Mouse (Mus musculus): ENCODE data around the gene Psmb8.
"Not testable (repeated sequence)": the region's sequence is repeated elsewhere in the genome, so short reads cannot be mapped to it uniquely, and the experiment has no call there.

Psmb8 gene

DNA sequence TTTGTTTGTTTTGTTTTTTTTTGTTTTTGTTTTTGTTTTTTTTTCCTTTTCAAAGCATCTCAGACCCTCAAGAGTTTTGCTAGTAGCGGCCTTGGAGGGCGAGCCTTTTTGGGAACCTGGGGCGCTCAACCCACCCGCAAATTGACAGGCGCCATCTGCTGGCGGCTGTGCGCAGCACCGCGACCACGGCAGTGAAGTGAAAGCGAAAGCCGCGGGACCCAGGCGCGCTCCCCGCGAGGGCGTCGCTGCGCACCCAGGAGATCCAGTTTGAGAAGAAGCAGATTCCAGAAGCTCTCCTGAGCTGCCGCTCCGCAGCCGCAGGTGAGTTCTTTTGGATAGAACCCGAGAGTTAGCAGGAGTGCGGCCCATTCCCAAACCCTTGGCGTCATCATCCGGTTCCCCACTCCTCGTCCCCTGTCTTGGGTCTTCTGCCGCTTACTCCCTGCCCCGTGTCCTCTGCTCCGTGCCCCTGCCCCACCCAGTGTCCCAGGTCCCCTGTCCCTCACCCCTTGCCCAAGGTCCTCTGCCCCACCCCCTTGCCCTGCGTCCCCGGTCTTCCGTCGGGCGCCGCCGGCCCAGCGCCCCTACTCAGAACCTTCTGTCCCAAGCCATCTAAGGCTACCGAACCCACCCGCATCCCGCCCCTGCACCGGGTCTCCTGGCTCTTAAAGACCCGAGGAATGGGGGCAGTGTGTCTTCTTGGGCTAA is 6.9 kb downstream of the Psmb8 start:
- POLR2A ChIA-PET, result interaction anchor here in 3 of 4 experiments (0.6 to 1.6 kb wide), 5 partner anchors 18 to 184 kb away, joined by 3 to 4 read pairs (median 4); partner anchors contain the start of gene H2-DMa (in 1 of the 3)
- CTCF ChIA-PET, result interaction anchor here (0.5 to 1.5 kb wide), 12 partner anchors 10 to 1756 kb away, joined by 3 to 6 read pairs (median 3); no protein-coding TSS in a partner anchor

DNA sequence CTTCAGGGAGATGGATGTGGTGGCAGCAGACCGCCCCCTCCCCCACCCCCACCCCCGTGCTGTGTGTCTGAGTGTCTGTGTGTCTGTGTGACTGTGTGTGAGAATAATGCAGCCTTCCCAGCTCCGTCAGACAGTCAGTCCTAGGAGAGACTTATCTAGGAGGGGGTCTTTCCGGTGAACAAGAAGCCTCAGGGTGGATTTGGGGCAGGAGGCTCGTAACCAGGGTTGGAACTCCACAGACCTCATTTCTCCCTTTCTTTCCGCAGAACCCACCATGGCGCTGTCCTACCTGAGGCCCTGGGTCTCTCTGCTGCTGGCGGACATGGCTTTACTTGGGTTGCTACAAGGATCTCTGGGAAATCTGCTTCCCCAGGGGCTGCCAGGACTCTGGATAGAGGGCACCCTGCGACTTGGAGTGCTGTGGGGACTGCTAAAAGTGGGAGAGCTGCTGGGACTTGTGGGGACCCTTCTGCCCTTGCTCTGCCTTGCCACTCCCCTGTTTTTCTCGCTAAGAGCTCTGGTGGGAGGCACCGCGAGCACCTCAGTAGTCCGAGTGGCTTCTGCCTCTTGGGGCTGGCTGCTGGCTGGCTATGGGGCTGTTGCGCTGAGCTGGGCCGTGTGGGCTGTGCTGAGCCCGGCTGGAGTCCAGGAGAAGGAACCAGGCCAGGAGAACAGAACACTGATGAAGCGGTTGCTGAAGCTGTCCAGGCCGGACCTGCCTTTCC is 7.7 kb downstream of the Psmb8 start:
- CTCF ChIA-PET, result interaction anchor here (0.5 to 1.7 kb wide), 14 partner anchors 8 to 206 kb away, joined by 3 to 6 read pairs (median 3); no protein-coding TSS in a partner anchor

DNA sequence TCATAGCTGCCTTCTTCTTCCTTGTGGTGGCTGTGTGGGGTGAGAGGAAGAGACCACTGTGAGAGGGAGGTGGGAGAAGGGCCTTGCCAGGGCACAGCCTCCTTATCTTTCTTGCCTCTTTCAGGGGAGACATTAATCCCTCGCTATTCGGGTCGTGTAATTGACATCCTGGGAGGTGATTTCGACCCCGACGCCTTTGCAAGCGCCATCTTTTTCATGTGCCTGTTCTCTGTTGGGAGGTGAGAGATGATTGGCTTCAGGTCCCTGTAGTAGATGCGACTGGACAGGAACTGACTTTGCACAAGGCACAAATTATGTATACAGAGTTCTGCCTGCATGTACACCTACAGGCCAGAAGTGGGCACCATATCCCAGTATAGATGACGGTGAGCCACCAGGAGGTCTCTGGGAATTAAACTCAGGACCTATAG is 8.2 kb downstream of the Psmb8 start:
- POLR2A ChIA-PET, result interaction anchor here in 2 of 4 experiments (0.5 to 1.6 kb wide), 5 partner anchors 11 to 131 kb away, joined by 3 to 5 read pairs (median 3); partner anchors contain the start of gene H2-DMa (in 1 of the 2)

More for the DNA sequence above, 7.7 kb downstream of the Psmb8 start:
- POLR2A ChIA-PET, result interaction anchor here in 2 of 4 experiments (0.6 to 1.6 kb wide), 5 partner anchors 10 to 87 kb away, joined by 3 to 5 read pairs (median 4); partner anchors contain the start of gene H2-DMa (in 1 of the 2)

DNA sequence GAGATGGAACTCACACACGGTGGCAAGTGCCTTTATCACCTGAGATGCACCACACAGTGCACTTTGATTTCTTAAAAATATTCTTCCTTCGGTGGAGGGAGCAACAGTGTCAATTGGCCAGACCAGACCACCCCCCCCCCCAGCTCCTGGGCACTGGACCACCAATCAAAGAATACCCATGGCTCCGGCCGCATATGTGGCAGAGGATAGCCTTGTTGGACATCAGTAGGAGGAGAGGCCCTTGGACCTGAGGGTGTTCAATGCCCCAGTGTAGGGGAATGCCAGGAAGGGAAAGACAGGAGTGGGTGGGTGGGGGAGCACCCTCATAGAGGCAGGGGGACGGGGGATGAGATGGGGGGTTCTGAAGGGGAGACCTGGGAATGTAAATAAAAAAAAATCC is 9.2 kb downstream of the Psmb8 start:
- CTCF ChIA-PET, result interaction anchor here in 3 of 4 experiments (0.7 to 1.7 kb wide), 3 partner anchors 29 to 36 kb away, joined by 3 to 6 read pairs (median 5); no protein-coding TSS in a partner anchor
- POLR2A ChIA-PET, result no interaction called here

More for the DNA sequence above, 8.2 kb downstream of the Psmb8 start:
- CTCF ChIA-PET, result interaction anchor here (0.6 to 1.7 kb wide), 7 partner anchors 8 to 205 kb away, joined by 3 to 6 read pairs (median 3); no protein-coding TSS in a partner anchor

DNA sequence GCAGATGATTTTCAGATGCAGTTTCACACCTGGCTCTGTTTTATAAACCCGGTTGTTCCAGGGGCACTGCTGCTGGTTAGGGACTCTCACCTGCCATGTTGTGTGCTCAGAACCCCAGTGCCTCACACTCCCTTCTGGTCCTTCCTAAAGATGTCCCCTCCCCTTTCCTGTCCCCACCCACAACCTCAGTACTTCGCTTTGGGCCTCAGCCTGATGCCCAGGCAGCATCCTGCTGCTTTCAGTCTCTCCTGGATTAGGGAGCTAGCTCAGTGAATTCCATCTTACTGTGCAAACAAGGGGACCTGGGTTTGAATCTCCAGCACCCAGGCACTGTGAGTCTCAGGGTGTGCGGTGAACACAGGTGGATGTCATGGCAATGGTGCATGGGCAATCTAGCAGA is 9.9 kb downstream of the Psmb8 start:
- CTCF ChIA-PET, result interaction anchor here in 2 of 4 experiments (0.7 to 1.1 kb wide), 2 partner anchors 37 to 174 kb away, joined by 3 to 5 read pairs; no protein-coding TSS in a partner anchor
- POLR2A ChIA-PET, result no interaction called here

DNA sequence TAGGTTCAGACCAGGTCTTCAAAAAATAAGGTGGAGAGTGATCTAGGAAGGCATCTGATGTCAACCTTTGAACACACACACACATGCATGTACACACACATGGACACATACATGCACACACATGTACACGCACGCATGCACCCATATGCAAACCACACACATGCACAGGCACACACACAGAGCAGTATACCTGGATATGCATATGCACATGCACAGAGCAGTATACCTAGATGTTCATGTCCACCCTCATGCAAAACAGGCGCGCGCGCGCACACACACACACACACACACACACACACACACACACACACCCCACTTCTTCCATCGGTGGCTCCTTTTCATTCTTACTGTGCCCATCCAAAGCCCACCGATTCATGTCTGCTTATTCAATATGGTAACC is 10.3 kb downstream of the Psmb8 start:
- POLR2A ChIA-PET, result no interaction called here
- CTCF ChIA-PET, result interaction anchor here in 2 of 4 experiments (0.8 to 1.1 kb wide), 2 partner anchors 37 to 174 kb away, joined by 3 read pairs; no protein-coding TSS in a partner anchor

DNA sequence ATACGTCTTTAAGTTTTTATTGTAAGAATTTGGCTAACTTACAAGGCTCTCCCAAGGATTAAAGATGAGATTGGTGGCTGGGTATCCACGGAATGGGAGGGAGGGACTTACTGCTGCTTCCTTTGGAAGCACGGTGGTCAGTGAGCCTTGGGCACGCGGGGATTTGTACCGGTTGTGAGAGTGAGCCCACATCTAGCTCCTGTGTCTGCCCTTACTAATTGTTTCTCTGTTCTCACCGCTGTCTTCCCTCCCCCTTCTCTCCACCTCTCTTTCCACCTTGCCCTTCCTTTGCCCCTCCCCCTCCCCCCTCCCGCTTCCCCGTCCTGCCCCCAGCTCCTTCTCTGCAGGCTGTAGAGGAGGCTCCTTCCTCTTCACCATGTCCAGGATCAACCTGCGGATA is 10.9 kb downstream of the Psmb8 start:
- CTCF ChIA-PET, result interaction anchor here in 3 of 4 experiments (0.6 to 1.3 kb wide), 6 partner anchors 26 to 203 kb away, joined by 3 to 4 read pairs (median 3); no protein-coding TSS in a partner anchor
- POLR2A ChIA-PET, result interaction anchor here in 1 of 4 experiments (0.6 kb wide), 2 partner anchors 49 to 177 kb away, joined by 3 read pairs; partner anchors contain the start of gene Slc39a7

DNA sequence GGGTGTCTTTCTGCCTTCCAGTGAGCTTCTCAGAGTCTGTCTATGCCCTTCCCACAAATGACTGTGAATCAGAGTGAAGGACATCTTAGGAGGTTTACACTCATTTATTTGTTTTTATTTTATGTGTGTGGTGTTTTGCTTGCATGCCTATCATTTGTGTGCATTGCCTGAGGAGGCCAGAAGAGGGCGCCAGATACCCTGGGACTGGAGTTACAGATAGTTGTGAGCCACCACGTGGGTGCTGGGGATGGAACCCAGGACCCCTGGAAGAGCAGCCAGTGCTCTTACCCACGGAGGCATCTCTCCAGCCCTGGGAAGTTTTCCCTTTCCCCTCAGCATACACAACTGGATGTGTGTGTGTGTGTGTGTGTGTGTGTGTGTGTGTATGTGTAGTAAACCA is 12.2 kb downstream of the Psmb8 start:
- CTCF ChIA-PET, result interaction anchor here in 2 of 4 experiments (0.6 to 1.3 kb wide), 5 partner anchors 25 to 202 kb away, joined by 3 to 4 read pairs (median 3); no protein-coding TSS in a partner anchor
- POLR2A ChIA-PET, result no interaction called here

DNA sequence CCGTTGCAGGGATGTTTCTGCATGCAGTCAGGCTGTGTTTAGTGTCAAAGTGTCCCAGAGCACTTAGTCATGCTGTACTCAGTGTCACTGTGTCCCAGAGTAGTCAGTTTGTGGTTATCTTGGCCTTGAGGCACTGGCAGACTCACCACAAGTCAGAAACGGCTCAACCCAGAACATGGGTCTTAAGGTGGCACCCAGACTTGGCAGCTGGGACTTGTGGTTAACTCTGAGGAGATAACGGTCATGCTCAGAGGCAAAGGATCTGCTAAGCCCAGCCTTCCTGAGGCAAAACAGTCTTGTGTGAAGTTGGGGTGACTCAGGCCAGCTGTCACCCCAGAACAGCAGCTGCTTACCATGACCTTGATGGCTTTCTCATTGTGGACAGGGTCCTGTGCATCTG is 13.1 kb downstream of the Psmb8 start:
- CTCF ChIA-PET, result interaction anchor here in 3 of 4 experiments (0.6 to 2.4 kb wide), 5 partner anchors 24 to 75 kb away, joined by 3 to 8 read pairs (median 3); no protein-coding TSS in a partner anchor
- POLR2A ChIA-PET, result interaction anchor here in 1 of 4 experiments (0.8 kb wide), 1 partner anchor 23 kb away, joined by 3 read pairs; the partner anchor contains the start of genes Psmb9 and Tap1

DNA sequence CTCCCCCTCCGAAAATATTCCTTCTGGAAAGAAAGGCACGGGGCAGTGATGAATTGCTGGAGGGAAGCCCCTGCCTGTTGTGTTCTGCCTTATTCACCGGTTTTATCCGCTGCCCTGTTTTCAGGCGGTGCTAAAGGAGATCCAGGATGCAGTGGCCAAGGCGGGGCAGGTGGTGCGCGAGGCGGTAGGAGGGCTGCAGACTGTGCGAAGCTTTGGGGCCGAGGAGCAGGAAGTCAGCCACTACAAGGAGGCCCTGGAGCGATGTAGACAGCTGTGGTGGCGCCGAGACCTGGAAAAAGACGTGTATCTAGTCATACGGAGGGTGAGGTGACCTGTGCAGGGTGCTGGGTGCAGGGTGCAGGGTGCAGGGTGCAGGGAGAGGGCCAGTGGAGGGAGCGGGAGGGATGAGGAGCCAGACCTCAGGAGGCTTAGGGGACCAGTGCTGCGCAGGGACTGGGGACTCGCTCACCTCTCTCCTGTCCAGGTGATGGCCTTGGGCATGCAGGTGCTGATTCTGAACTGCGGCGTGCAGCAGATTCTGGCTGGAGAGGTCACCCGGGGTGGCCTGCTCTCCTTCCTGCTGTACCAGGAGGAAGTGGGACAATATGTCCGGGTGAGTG is 14.3 kb downstream of the Psmb8 start:
- CTCF ChIA-PET, result interaction anchor here in 2 of 4 experiments (0.6 to 2.4 kb wide), 4 partner anchors 23 to 42 kb away, joined by 3 to 8 read pairs (median 6); no protein-coding TSS in a partner anchor
- POLR2A ChIA-PET, result interaction anchor here in 1 of 4 experiments (0.6 to 1.2 kb wide), 2 partner anchors 23 to 94 kb away, joined by 3 to 5 read pairs; no protein-coding TSS in a partner anchor

DNA sequence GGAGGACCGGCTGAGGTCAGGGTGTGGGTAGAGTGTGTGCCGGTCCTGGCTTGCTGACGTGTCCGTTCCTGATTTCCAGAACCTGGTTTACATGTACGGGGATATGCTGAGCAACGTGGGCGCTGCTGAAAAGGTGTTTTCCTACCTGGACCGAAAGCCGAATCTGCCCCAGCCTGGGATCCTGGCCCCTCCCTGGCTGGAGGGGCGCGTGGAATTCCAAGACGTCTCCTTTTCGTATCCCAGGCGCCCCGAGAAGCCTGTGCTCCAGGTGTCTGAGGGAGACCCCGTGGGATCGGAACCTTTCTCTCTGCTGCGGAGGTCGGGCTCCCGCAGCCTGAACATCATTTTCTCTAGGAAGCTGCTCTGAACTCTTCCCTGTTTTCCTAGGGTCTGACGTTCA is 16.4 kb downstream of the Psmb8 start:
- POLR2A ChIA-PET, result no interaction called here
- CTCF ChIA-PET, result interaction anchor here in 1 of 4 experiments (1.0 kb wide), 1 partner anchor 43 kb away, joined by 3 read pairs; no protein-coding TSS in a partner anchor

DNA sequence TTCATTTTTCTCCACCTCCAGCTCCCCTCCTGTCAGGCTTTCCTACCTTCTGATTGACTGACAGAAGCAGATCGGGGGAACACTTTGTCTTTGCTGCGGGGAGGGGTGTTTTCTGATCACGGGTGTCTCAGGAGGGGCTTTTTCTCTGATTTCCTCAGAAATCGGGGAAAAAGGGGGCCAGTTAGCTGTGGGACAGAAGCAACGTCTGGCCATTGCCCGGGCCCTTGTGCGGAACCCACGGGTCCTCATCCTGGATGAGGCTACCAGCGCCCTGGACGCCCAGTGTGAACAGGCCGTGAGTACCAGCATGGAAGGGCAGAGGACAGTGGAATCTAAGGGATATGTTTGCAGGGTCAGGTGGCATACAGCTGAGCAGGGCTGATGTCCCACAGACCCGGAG is 17.7 kb downstream of the Psmb8 start:
- CTCF ChIA-PET, result interaction anchor here (0.8 to 1.4 kb wide), 5 partner anchors 9 to 196 kb away, joined by 3 to 7 read pairs (median 5); no protein-coding TSS in a partner anchor
- POLR2A ChIA-PET, result interaction anchor here in 1 of 4 experiments (0.9 to 1.0 kb wide), 2 partner anchors 18 to 21 kb away, joined by 3 read pairs; no protein-coding TSS in a partner anchor

DNA sequence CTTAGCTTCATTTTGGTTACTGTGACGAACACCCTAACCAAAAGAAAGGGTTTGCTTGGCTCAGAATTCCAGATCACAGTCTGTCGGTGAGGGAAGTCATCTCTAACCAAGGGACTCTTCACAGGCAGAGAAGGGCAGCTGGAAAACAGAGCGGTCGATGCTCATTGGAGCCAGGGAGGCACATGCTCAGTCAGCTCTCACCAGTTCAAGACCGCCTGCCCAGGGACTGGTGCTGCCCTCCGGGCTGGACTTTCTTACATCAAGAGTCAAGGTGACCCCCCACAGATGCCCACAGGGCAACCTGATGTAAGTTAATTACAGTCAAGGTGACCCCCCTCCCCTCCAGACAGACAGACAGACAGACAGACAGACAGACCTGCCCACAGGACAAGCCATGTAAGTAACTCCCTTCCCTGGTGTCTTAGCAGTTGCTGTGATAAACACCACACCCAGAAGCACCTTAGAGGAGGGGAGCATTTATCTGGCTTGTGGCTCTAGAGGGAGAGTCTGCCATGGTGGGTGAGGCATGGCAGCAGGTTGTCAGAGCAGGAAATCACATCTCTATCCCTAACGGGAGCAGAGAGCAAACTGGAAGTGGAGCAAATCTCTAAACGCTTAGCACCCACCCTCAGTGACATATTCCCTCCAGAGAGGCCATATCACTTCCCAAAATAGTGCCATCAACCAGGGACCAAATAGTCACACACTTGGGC is 19.9 kb downstream of the Psmb8 start:
- ChIA-PET POLR2A (interaction anchor here in 2 of 4 experiments (0.9 to 2.1 kb wide), 2 partner anchors 17 to 18 kb away, joined by 4 read pairs; no protein-coding TSS in a partner anchor), CTCF (interaction anchor here in 2 of 4 experiments (0.7 to 2.6 kb wide), 5 partner anchors 17 to 347 kb away, joined by 3 to 13 read pairs (median 6); partner anchors contain the start of gene Notch4 (in 1 of the 2))

DNA sequence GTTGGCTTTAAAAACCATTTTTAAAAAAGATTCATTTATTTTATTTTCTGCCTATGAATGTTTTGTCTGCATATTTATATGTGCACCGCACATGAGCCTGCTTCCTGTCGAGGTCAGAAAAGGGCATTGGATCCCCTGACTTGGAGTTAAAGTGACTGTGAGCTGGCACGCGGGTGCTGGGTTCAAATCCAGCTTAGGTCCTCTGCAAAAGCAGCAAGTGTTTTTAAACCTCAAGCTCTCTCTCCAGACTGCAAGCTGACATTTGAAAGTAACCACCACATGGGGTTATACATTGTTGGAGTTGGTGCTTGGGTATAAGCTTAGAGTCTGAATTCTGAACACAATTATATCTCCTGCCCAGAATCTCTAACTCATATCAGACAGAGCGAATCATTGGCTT is 20.5 kb downstream of the Psmb8 start:
- POLR2A ChIA-PET, result interaction anchor here in 2 of 4 experiments (0.9 to 2.1 kb wide), 2 partner anchors 17 to 64 kb away, joined by 3 to 4 read pairs; no protein-coding TSS in a partner anchor
- CTCF ChIA-PET, result interaction anchor here in 2 of 4 experiments (0.7 to 2.6 kb wide), 6 partner anchors 17 to 346 kb away, joined by 3 to 13 read pairs (median 5); partner anchors contain the start of gene Notch4 (in 1 of the 2)

DNA sequence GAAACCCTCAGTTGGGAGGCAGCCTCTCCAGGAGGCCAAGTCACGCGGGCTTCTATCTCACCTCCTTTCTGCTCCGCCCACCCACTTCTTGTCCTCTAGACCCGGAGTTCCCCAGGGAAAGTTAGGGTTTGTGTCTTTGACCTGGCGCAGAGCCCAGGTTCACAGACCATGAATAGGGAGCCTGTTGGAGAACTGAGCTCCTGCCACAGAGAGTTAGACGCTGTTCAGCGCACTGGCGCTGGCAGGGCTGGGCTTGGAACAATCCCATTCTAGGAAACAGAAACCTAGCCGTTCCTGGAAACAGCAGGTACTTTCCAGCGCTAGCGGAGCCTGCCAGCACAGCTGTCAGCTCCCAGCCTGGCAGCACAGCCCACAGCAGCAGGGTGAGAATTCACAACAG is 21.2 kb downstream of the Psmb8 start:
- ChIA-PET CTCF (interaction anchor here in 2 of 4 experiments (0.6 to 2.6 kb wide), 4 partner anchors 16 to 74 kb away, joined by 3 to 13 read pairs (median 6); no protein-coding TSS in a partner anchor), POLR2A (interaction anchor here in 2 of 4 experiments (0.9 to 2.1 kb wide), 2 partner anchors 16 to 63 kb away, joined by 3 to 4 read pairs; no protein-coding TSS in a partner anchor)

DNA sequence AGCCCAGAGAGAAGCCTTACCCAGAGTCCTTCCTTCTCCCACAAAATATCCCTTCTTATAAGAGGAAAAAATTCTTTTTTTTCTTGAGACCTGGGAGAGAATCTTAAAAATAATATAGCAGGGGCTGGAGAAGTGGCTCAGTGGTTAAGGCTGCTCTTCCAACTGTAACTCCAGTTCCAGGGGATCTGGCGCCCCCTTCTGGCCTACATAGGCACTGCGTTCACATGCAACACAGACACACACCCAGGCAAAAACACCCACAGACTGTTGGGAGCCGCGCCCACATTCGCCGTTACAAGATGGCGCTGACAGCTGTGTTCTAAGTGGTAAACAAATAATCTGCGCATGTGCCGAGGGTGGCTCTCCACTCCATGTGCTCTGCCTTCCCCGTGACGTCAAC is 21.6 kb downstream of the Psmb8 start:
- CTCF ChIA-PET, result interaction anchor here in 2 of 4 experiments (0.6 to 2.6 kb wide), 4 partner anchors 16 to 74 kb away, joined by 3 to 13 read pairs (median 6); no protein-coding TSS in a partner anchor
- POLR2A ChIA-PET, result interaction anchor here in 2 of 4 experiments (0.9 to 2.1 kb wide), 2 partner anchors 16 to 63 kb away, joined by 3 to 4 read pairs; no protein-coding TSS in a partner anchor

DNA sequence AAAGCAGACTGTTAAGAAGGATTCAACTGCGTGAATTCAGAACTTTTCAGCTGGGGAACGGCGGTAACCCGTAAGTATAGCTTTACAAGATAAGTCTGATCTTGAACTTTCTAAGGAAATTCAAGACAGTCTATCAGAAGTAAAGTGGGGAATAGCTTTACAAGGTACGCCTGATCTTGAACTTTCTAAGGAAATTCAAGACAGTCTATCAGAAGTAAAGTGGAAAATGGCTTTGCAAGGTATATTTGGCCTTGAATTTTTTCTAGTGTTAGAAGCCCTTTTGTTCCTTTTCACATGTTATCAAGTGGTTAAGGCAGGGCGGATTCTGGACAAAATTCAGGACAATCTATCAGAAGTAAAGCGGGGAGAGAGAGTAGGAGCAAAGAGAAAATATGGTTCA is 22.3 kb downstream of the Psmb8 start:
- POLR2A ChIA-PET, result not testable (repeated sequence)
- CTCF ChIA-PET, result interaction anchor here in 2 of 4 experiments (1.5 to 2.6 kb wide), 2 partner anchors 15 to 49 kb away, joined by 3 to 8 read pairs; no protein-coding TSS in a partner anchor
